Mouse (Mus musculus) layer of hippocampus, postnatal 36 days (tissue): ENCODE results near the gene Exosc2. TPM values are rescaled to one million over a fixed set of nuclear protein-coding genes. Genes with fewer than 3 reads are reported as not detected.

Experiments
- DNase-seq, 2 experiments: peaks; one replicate each; pipeline ENCODE4 v3.0.0; 2022
- total RNA-seq, 2 experiments: library from RNA; stranded (reverse); gene quantifications; 2 replicates each; pipeline ENCODE4 v1.2.3; 2021

The Exosc2 gene
- total RNA-seq, 2 experiments from 2014 or later, result 19.0 to 23.9 TPM

DNA sequence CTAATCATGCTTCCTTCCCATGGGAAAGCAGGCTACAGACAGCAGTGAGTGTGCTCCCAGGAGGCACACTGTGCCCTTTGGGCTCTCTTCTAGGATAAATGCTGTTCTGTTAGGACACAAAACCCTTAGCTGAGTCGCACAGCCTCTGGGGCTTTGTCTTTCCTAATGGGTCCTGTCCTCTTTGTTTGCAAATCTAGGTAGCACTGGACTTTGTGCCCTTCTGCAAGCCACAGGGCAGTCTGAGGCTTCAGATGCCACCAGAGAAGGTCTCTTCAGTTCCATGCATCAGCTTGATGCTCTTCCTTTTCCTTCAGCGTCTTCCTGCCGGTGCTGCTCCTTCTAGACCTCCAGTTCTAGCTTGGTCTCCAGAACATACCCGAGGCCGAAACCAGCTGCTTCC is 60.1 kb downstream of the Exosc2 start:
- DNase-seq, result no peak

Other genes starting within 250 kb of the Exosc2 start
- gene Ass1, start 200.5 kb upstream of the Exosc2 start, total RNA-seq, result 10 to 100 TPM; 19.5 to 21.8 TPM
- 10 to 100 TPM; 32.0 to 39.6 TPM for gene Fubp3, start 98.1 kb upstream of the Exosc2 start, total RNA-seq
- gene Prdm12, start 30.7 kb upstream of the Exosc2 start, total RNA-seq, result under 1 TPM in 1 of 2 experiments, not detected in 1; 0.30 TPM
- 10 to 100 TPM; 44.8 to 46.3 TPM for gene Abl1, start 17.7 kb downstream of the Exosc2 start, total RNA-seq
- not detected for gene Qrfp, start 139.9 kb downstream of the Exosc2 start, total RNA-seq
- 100 to 1,000 TPM; 105 to 114 TPM for gene Fibcd1, start 175.3 kb downstream of the Exosc2 start, total RNA-seq
- 1 to 10 TPM; 5.7 to 7.2 TPM for gene Lamc3, start 216.6 kb downstream of the Exosc2 start, total RNA-seq